Mouse (Mus musculus) E14TG2a.4 (cell line): ENCODE measurements around the gene Psmc5.

Experiments used
- CTCF ChIP-seq: conservative IDR thresholded peaks from 2 replicates; pipeline ENCODE4 v1.5.1; 2014; ENCODE audit warnings: low read length
- POU5F1 ChIP-seq: IDR thresholded peaks from 2 replicates; pipeline ENCODE4 v1.6.1; 2014; ENCODE audit warnings: low read length, borderline replicate concordance

DNA sequence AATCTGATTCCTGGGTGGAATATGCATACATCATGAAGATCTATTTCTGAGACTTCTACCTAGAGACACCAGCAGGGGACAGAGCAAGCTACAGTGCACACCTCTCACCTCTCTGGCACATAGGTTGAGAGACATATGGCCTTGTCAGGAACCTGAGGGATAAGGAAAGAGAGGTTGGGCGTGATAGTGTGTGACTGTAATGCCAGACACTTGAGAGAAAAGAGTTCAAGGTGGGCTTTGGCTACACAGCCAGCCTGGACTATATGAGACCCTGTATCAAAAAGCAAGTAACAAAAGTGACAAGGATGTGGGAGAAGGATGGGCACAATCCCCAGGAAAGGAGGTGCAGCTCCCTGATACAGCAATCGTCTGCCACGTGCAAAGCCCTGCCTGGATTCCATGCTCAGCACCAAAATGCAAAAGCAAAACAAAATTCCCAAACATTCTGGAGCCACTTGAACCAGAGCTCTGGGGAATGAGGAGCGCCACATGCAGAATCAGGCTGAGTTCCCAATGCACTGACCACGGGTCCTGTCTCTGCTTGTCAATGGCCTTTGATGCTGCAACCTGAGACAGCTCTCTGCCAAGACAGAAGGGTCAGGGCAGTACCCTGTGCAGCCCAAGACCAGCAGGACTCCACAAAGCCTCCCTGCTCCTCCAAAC is 15.3 kb downstream of the Psmc5 start:
- no peak for TF ChIP-seq CTCF
- no peak for TF ChIP-seq POU5F1
